Mouse (Mus musculus) right cerebral cortex, postnatal 4 days (tissue): ENCODE data around the gene Limd1.

Experiments
- DNase-seq: peaks from one replicate; pipeline ENCODE4 v3.0.0-alpha.2; 2022

Limd1 gene

DNA sequence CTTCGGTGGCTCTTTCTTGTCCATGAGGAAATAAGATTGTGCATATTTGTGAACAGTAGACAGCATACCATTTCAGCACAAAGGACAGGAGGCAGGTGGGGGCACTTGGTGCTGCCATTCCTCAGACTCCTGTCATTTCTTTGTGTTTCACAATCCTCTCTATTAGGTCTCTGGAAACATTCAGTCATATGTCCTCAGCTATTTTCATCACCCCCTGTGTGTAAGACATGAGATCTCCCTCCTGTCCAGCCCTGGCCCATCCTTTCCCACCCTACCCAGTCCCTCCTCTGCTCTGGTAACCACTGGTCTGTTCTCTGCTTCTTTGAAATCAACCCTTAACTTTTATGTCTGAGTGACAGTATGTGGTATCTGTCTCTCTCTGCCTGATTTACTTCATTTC is 5.1 kb downstream of the Limd1 start:
- no peak for DNase-seq

DNA sequence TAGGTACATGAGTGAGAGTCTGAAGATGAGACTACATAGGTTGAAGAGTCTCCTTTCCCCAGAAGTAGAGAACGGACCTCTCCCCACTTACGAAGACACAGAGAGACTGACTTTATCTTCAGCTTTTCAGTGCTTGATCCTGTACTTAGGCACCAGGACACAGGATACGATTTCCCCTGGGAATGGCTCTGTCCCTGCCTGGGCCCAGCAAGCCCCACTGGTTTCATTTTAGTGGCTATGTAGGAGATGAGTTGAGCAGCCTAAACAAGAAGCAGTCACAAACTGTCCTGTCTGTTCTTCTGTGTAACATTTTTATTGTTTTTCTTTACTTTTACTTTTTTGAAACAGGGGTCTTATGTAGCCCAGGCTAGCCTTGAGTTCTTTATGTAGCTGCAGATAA is 6.3 kb downstream of the Limd1 start:
- DNase-seq: no peak

DNA sequence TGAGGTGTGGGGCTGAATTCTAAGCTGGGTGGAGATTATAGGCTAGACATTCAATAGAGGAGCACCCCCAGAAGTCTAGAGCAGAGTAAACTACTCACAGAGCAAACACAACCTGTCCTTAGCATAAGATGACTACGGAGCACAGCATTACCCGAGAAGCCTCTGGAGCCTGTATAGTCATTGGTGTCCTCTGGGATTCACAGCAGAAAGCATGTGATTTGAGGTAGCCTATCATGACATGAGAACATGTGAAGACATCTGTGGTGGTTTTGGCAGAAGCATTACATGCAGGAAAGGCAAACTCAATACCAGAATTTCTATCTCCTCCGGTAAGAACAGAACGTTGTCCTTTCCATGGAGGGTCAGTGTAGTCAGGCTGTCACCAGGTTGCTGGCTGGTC is 7.1 kb downstream of the Limd1 start:
- no peak for DNase-seq

DNA sequence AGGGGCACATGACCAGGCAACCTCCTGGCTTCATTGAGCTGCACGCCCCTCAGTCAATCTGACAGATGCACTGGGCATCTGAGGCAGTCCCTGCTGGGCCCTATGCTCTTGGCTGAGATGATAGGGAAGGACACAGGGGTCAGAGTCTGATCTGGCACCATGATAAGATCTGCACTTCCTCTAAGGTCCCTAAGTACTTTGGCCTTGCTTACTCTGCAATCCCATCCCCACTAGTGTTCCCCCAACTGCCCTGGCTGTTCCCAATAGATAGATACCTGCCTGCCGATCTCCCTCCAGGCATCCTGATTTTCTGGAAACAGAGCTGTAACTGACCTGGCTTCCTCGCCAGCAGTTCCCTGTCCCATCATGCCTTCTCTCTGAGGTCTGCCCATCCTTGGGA is 8.1 kb downstream of the Limd1 start:
- DNase-seq: no peak

DNA sequence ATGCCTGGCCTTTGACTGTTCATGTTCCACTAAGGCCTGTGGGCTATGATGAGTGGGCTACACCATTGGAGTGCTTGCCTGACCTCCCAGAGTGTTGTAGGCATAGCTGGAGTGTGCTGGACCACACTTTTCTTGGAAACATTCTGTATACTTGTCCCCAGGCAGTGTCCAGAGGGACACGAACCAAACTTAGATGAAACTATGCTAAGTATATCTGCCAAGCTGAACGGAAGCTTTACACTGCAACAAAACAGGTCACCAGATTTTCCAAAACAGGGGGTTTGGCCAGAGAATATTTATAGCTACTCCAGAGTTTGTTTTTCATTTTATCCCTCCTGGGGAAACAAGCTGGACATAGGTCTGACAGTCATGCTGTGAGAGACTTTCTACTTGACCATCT is 10.6 kb downstream of the Limd1 start:
- no peak for DNase-seq

DNA sequence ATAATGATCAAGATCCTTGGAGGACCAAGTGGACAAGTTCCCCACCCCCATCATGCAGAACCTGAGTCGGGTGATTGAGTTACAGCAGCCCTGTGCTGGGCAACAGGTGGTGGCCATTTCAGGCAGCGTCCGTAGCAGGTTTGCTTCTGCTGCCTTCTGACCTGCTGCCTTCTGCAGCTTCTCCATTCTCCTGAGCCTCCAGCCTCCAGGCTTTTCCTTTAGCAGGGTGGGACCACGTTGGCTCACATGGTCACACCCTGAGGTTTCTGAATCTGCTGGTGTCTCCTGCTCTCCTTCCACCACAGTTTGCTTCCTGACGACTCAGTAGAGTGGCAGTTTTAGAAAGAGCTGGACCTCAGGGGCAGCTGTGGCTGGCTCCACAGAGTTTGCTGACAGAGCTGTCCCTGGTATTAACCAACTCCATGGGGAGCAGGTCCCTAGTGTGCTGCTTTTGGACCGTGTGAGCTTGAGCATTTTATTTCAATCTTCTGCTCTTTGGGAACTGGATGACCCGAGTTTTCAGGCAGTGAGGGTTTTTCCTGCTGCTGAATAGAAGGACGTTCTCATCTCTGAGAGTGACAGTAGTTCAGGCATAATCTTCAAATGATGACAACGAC is 11.3 kb downstream of the Limd1 start:
- DNase-seq: no peak

DNA sequence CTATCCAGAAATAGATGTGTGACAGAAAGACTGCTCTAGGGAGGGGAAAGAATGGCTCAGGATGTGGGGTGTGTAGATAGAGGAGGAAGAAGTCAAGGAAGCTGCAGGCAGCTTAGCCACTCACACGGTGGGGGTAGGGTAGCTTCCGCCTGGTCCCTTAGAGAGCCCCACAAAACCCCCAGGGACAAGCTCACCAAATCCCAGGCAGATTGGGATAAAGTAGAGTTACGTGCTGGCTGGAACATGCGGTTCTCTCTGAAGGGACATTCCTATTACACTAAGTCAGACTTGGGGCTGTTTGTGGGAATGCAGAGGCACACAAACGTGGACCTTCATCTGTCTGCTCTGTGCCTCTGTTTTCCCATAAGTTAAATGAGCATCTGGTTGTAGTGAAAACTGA is 12.4 kb downstream of the Limd1 start:
- no peak for DNase-seq

DNA sequence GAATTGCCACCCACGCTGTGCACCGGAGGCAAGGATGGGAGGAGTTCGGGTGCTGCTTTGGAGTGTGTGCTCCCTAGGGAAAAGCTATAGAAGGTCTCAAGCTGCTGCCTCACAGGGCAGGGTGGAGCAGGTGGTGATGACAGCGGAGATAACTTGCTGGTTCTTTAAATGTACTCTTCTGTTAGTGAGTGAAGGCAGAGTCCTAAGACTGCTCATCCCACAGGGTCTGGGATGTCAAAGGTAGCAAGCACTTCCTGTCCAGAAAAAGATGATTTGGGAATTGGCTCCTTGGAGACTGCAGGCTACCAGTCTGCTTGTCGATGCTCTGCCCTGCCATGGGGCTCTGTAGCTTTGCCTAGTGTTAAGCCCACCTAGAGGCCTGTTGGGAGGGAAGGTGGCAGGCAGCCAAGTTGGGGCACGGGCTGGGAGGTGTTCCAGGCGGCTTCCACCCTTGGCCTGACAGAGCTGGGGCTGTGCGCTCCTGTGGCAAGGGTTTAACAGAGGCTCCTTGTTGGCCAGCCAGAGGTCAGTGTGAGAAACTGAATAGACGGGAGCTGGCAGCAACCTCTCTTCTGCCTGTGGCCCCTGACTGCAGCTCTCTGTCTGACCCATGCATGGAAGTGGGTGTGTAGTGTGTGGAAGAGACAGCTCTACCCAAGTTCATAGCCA is 13.5 kb downstream of the Limd1 start:
- DNase-seq: peak; percentile 69

DNA sequence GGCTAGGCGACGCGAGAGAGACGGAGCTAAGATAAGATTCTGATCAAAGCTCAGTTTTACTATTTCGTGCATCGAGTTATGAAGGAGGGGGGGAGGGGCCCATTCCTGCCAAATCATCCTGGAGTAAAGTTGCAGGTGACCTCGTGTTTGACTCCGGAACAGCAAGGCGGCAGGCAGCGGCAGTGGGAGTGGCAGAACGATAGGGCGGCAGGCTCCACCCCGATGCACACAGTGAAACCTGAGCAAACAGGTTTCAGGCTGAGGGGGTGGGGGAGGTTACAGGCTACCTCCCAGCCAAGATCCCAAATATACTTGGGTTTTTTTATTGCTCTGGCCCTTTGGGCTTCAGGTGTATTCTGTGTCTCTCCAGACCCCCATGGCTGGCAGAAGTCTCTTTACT is 18.2 kb downstream of the Limd1 start:
- DNase-seq: no peak

DNA sequence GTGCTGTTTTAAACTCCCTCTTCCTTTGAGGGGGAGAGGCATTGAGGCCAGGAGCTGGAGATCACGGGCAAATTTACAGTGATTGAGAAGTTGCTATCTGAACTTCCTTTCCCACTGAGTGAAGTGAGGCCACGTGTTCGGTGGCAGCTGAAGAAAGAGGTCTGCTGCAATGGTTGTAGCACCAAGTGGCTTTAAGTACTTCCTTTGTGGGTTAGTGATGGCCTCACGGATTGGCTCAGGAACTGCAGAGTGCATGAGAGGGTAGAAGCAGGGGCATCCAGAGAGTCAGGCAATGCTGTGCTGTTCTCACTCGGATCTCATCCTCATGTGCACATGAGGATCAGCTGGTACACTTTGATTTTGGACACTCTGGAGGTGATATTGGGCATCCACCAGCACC is 19.4 kb downstream of the Limd1 start:
- DNase-seq: no peak

DNA sequence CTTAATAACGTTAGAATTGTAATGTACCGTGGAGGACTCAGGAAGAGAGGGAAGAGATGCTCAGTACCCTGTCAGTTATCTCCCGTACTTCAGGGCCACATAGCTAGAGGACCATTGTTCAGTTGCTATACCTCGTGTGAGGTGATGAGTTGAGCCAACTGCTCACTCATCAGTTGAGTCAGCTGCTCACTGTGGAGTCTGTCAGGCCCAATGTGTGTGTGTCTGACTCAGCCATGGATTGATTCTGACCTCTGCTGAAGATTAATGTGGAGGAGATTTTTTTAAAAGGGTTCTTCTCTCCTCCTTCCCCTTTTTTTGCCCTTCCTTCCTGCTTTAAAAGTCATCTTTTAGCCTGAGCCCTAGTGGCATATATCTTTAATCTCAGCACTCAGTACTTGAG is 22.0 kb downstream of the Limd1 start:
- DNase-seq: no peak

DNA sequence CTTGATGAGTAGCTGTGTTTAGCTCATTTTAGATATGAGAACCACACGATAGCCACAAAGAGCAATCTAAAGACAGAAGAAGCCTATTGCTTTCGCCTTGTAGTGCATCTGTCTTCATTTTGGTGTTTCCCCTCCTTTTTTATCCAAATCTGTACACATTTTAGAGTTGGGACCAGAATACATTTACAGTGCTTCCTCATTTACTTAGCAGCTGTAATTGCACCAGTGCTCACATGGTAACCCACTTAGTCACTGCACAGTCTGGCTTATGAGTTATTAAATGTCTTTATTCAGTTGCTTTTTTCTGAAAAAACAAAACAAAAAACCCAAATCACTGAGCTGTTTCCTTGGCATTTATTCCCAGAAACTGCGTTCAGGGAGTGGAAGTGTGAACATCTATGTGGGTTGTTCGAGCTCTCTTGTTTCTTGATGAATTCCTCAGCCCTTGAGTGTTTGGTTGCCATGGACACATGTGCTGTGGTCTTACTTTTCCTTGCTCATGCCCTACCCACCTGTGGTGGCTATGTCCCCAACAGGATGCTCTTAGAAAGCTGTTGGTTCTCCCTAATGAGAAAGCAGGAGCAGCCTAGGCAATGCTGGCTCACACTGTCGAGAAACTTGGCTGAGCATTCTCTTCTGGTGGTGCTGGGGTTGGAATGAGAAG is 24.8 kb downstream of the Limd1 start:
- no peak for DNase-seq

DNA sequence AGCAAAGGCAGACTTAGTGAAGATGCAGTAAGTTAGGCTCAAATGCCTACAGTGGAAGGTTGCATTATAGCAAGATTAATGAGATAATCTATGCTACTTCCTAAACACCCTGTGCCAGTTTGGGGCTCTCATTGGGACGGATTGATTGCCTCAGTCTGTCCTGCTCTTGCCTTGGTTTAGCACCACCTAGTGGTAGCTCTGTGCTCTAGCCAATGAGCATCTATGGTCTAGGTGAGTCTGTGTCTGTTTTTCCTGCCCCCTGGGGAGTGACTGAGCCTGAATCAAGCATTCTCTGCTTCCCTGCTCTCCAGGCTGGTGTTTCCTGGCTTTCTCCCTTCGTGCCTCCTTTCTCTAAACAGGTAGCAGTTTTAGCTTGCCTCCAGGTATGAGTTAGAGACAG is 25.8 kb downstream of the Limd1 start:
- no peak for DNase-seq

DNA sequence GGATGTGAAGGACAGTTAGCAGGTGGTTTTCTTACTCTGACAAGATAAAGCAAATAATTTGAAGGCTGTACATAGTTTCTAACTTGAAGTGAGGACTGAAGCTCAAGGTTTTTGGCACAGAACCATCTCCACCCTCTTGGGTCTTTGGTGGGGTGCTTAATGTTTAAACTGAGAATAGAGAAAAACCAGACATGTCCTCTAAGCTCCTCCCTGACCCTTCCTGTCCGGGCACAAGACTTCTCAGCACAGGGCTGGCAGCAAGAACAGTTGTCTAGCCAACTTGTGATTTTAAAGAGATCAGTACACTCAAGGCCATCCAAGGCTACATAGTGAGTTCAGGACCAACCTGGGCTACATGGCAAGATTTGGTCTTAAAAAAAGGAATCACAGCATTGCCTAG is 27.1 kb downstream of the Limd1 start:
- no peak for DNase-seq

DNA sequence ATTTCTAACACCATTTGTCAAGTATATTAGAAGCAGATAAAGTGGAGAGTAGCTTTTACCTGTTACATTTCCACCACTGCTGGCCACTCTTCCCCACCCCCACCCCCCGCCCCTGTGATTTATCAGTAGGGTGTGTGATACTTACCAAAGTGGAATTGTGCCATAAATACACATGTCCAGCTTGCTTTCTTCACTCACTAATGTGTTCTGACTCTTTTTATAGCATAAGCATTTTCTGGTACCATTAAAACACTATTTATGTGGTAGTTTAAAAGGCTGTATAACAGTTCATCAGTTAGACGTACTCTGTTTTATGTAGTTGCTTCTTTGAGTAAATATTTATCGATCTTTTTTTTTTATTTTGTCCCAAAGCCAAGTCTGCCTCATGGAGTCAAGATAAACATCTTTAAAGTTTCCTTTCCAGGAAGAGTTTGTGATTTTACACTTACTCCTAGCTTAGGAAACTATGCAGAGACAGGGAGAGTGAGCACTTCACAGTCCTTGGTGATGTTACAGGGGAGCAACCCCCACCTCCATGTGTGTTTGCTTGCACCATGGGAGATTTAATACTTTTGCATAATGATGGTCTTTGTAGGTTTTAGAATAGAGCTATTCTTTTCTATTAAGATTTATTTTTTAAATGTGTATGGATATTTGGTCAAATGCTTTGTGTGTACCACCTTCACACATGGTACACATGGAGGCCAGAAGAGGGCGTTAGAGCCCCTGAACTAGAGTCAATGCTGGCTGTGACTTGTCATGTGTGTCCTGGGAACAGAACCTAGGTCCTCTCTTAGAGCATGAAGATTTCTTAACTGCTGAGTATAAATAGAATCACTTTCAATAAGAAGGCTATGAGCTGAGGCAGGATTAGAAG is 28.0 kb downstream of the Limd1 start:
- DNase-seq: no peak

DNA sequence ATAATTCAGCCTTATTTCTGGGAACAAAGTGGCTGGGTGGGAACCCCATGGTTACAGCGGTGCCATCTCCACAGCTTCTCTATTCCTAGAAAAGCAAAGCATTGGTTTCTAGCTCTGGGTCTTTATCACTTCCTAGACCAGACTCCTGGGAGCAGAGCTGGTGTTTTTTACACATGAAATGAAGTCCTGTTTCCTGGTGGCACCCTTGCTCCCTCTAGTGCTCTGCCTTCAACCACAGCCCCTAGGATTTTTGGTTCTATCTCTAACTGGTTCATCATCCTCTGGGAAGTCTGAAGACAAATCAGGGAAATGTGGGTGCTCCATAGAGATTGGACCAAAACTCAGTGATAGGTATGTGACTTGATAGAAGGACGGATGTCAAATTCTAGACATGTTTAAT is 28.9 kb downstream of the Limd1 start:
- no peak for DNase-seq

DNA sequence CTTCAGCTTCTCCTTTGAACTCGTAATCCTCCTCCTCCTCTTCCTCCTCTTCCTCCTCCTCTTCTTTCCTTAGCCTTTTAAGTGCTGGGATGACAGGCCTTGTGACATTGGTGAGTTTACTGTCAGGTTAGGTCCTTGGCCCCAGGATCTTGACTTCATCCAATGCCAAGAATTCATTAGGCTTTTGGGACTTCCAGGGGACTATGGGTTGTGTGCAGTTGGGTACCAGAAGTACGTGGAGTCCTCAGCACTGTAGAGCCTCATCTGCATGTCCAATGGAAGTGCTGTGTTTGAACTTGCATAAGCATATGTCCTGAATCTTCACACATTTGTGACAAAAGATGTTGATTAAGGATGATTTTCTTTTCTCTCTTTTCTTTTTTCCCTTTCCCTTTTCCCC is 30.5 kb downstream of the Limd1 start:
- no peak for DNase-seq

DNA sequence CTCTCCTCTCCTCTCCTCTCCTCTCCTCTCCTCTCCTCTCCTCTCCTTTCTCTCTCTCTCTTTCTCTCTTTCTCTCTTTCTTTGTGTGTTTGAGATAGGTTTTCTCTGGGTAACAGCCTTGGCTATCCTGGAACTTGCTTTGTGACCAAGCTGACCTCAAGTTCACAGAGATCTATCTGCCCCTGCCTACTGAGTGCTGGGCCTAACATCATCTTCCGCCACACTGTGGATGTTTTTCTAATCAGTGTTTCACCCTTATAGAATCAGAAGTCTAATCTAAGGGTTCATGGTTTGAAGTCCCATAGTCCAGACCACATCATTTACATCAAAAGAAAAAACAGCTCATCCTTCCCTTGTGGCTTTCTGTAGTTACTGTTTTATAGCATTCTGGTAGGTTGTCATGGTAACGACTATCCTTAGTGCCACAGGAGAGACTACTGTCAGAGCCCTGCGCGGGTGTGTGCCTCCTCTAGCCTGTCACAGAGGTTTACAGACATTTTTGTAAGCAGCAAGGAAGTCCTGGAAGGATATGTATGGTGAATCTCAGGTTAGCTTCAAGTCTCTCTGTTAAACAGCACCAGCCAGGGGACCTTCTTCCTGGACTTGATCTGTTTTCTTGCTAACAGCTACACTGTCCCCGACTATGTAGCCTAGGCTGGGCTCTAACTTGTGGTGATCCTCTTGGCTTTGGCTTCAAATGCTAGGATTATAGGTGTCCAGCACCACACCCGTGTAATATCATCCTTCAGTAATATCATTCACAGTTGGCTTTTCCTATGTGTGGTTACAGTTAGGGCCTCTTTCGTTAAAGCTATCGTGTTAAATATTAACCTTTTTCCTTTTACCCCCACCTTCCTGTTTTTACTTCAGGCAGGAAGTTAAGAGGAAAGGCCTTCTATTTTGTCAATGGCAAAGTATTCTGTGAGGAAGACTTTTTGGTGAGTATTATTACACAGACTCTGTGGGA is 31.4 kb downstream of the Limd1 start:
- peak; percentile 19 for DNase-seq

DNA sequence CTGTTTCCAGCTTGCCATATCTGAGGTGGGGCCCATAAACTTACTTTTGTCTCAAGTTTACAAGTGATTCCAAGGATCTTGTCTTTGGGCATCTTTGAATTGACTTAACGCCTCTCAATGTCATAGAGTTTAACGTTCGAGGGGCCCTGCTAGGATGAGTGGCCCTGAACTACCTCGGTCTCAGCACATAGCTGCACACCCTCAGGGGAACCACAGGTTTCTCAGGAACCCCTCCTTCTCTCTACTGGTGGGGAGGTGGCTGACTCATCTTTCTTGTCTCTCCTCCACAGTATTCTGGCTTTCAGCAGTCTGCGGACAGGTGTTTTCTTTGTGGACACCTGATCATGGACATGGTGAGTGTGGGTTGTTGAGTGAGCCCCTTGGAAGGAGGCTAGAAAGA is 32.4 kb downstream of the Limd1 start:
- DNase-seq: no peak

DNA sequence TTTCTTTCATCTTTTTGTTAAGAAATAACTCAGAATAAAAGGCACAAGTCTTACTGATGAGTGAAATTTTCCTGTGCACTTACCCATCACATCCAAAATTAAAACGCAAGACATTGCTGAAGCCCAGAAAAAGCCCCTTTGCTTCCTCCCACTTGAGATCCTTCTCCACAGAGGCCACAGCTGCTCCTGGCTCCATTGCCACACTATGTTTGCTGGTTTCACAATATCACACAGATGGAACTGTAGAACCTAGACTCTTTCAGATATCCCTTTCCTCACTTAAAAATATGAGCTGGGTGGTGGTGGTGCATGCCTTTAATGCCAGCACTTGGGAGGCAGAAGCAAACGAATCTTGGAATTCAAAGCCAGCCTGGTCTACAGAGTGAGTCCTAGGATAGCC is 34.0 kb downstream of the Limd1 start:
- DNase-seq: no peak

DNA sequence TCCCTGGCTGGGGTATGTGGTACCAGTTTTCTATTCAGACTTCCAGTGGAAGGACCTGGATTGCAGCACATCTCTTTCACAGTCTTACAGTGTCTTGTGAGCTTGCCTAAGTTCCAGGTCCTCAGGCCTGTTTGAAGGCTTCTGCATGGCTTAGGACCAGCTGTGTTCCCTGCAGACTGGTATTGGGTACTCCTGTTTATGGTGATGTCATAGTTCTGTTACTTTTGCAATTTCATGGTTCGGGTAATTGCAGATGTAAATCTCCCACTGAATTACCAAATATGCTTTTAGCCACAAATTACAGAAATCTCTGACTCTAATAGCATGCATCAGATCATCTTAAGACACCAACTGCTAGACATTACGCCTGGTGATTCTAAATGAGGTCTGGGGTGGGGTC is 36.6 kb downstream of the Limd1 start:
- DNase-seq: no peak

DNA sequence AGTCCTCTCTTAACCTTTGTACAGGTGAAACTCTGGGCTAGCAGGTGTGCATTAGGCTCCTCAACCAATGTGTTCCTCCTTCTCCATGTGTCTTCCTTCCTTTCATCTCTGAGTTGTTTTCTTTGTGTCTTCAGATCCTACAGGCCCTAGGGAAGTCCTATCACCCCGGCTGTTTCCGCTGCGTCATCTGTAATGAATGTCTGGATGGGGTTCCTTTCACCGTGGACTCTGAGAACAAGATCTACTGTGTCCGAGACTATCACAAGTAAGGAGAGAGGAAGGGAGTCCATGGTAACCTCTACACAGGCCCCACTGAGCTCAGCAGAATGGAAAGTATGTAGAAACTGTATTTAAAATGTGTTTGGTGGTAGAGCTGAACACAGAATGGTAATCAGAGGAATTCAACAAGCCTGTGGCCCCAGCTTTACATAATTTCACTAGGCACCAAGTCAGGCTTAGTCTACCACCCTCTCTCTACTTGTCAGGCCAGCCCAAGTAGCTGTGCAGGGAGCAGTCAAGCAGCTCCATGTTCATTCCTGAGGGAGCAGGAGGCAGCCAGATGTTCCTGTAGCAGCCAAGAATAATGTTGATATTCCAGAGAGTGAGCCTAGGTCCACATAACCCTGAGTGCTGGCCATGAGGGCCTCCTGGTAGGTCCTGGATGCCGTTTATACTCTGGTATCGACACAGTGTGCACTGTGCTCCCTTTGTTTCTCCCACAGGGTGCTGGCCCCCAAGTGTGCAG is 38.3 kb downstream of the Limd1 start:
- no peak for DNase-seq
